Mouse (Mus musculus): ENCODE data around the gene Ctnnd2. TPM values are rescaled to one million over a fixed set of nuclear protein-coding genes. Genes with fewer than 3 reads are reported as not detected.
A peak's percentile ranks its signal among the peaks of the same experiment; 100 is the strongest.

The Ctnnd2 gene
- polyA plus RNA-seq, 1 experiment from 2014 or later: 1.6 TPM

DNA sequence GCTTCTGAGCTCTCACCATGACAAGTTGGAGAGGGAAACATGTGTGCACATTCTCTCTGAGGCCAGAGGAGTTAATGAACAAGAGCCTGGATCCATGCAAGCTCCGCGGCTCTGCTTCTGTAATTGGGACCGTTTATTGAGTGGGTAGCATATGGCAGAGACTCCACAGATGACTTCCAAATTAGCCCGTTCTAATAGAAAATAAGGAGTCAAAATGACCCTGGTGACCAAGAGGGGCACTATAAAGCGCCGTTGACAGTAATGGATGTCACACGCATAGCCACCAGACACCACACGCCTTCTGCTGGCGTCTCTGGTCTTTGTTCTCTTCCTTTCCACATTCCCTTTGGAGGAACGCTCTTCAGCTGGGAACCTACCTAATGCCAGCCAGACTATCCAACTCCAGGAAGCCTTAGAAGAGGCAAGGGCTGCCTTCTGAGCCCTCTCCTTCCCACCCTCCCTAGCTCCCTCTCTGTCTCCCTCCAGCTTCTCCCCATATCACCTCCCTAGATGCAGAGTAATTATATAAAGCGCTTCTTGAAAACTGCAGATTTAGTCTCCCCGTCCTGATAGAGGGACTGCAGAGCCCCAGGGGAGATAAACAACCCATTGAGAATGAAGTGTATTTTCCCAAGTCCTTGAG, 712.4 kb downstream of the Ctnnd2 start:
- Histone ChIP-seq H3K36me3 (no peaks in the 10 kb centered on the region), H3K4me1 (no peaks in the 10 kb centered on the region), H3K4me3 (no peak overlapping the region), H3K27me3 (ENCODE audit: low read depth, poor library complexity, severe bottlenecking) (no peaks in the 10 kb centered on the region), H3K27ac (no peak overlapping the region), H3K9me3 (replicated peaks) (no peaks in the 10 kb centered on the region)
- 69% methylated on average over 12 of the region's 12 CpGs for WGBS
- DNase-seq (ENCODE audit: low spot score): no peak

DNA sequence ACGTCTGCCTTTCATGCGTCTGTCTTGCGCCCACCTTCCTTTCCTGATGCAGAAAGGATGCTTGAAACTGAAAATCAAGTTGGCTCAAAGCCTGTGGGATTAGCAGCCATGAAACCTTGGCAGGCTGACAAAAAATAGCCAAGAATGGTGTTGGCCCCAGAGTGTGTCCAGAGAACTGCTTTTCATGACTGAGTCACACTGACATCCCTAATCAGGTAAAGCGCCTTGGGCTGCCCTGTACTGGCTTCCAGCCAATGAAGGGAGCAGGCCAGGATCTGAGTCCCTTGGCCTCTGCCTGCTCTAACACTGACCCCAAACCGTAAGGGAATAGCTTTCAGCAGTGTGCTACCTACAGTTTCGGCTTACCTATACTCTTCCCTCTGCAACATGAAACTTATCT, 713.0 kb downstream of the Ctnnd2 start:
- Histone ChIP-seq H3K9me3 (replicated peaks) (no peaks in the 10 kb centered on the region), H3K36me3 (no peaks in the 10 kb centered on the region), H3K4me1 (no peaks in the 10 kb centered on the region), H3K27ac (no peak overlapping the region), H3K4me3 (no peak overlapping the region), H3K27me3 (ENCODE audit: low read depth, poor library complexity, severe bottlenecking) (no peaks in the 10 kb centered on the region)
- WGBS: 86% methylated on average over 6 of the region's 6 CpGs
- DNase-seq (ENCODE audit: low spot score): no peak

DNA sequence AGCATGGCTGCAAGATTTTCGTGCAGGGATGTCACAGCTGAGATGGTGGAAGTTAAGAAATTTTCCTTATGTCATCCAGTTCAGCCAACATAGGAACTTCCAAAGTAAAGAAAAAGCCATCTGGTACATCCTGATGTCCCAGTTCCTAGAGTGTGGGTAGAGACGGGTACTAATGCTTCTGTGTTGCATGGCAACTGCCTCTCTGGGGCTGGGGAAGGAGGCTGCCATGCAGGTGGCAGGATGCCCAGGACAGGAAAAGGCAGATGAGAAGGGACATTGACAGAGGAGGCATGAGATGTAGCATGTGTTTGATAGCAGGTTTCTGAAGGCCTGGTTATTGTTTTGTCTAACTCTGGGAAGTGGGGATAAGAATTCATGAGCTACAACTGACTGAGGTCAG, 715.2 kb downstream of the Ctnnd2 start:
- DNase-seq (ENCODE audit: low spot score): no peak
- no peaks in the 10 kb centered on the region for H3K27me3 ChIP-seq (ENCODE audit: low read depth, poor library complexity, severe bottlenecking)
- no peak overlapping the region for H3K4me3 ChIP-seq
- H3K27ac ChIP-seq: no peak overlapping the region
- no peaks in the 10 kb centered on the region for H3K4me1 ChIP-seq
- H3K9me3 ChIP-seq (replicated peaks): no peaks in the 10 kb centered on the region
- H3K36me3 ChIP-seq: no peaks in the 10 kb centered on the region
- WGBS: 77% methylated on average over 2 of the region's 2 CpGs

DNA sequence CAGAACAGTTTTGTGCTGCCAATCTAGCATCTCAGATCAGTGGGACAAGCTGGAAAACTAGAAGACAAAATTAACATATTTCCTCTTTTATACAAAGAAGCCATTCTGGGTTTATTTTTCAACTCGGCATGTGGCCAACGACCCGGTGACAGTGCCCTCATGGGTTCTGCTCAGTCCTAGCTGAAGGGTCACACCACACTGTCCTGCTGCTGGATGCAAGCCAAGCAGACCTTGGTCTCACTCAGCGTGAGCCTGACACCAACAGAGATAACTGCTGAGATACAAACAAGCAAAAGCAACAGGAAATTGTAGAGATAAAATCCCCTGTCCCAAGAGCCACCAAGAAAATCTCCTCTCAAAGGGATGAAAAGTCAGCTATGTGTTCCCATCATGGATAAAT, 719.6 kb downstream of the Ctnnd2 start:
- H3K27ac ChIP-seq: no peak overlapping the region
- no peaks in the 10 kb centered on the region for H3K36me3 ChIP-seq
- 69% methylated on average over 4 of the region's 4 CpGs for WGBS
- no peaks in the 10 kb centered on the region for H3K27me3 ChIP-seq (ENCODE audit: low read depth, poor library complexity, severe bottlenecking)
- no peak for DNase-seq (ENCODE audit: low spot score)
- no peaks in the 10 kb centered on the region for H3K9me3 ChIP-seq (replicated peaks)
- no peaks in the 10 kb centered on the region for H3K4me1 ChIP-seq
- no peak overlapping the region for H3K4me3 ChIP-seq

DNA sequence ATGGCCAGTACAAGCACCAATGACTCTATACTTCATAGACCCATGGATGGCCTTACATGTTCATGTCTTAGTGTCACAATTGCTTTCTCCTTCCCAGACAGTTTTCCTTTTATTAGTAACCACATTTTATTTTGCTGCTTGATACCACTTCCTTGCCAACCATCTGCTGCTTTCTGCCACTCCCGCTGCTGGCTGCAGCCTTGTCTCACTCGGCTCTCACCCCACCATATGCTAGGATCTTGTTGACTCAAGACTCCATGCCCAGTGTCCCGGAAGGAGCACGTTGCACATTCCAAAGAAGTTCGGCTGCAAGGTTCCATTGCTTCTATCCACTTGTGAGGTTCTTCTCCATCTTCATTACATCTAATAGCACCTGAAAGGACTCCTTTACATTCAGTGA, 722.7 kb downstream of the Ctnnd2 start:
- no peak overlapping the region for H3K27ac ChIP-seq
- DNase-seq (ENCODE audit: low spot score): no peak
- no peaks in the 10 kb centered on the region for H3K9me3 ChIP-seq (replicated peaks)
- no peak overlapping the region for H3K4me3 ChIP-seq
- no peaks in the 10 kb centered on the region for H3K4me1 ChIP-seq
- H3K36me3 ChIP-seq: no peaks in the 10 kb centered on the region
- 89% methylated on average over 5 of the region's 5 CpGs for WGBS
- no peaks in the 10 kb centered on the region for H3K27me3 ChIP-seq (ENCODE audit: low read depth, poor library complexity, severe bottlenecking)

DNA sequence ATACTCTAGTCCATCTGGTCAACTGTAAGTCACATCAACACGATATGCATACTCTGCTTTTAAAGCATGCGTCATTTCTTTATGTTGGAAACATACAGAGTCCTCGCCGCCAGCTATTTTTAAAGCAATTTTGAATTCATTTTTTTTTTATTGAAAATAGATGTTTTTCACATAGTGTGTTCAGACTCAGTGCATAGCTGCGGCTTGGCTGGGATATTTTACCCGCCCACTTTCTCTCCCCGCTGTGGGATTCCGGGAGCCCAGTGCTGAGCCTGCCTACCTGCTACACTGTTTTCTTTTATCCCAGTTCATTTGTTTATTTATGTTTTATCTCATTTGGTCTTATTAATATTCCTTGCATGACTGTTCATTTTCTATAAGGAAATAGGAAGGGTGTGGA, 724.9 kb downstream of the Ctnnd2 start:
- no peak overlapping the region for H3K4me3 ChIP-seq
- no peaks in the 10 kb centered on the region for H3K27me3 ChIP-seq (ENCODE audit: low read depth, poor library complexity, severe bottlenecking)
- DNase-seq (ENCODE audit: low spot score): no peak
- no peaks in the 10 kb centered on the region for H3K36me3 ChIP-seq
- 92% methylated on average over 8 of the region's 8 CpGs for WGBS
- no peaks in the 10 kb centered on the region for H3K9me3 ChIP-seq (replicated peaks)
- no peaks in the 10 kb centered on the region for H3K4me1 ChIP-seq
- H3K27ac ChIP-seq: no peak overlapping the region

DNA sequence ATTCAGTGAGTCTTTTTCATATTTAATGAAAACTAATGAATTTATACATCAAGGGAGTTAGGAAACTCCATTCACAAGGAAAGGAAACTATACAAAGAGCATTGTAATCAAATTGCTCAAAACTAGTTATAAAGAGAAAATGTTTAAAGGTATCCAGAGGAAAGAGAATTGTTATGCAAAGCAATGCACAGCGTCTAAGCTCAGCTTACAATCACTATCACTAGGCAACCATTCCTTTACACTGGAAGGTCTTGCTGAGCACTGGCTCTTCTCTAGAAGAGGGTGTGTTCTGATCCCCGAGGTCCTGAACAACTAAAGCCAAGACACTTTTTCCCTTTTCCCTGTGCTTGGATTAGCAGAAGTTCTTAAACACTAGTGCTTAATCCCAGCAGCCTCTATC, 735.6 kb downstream of the Ctnnd2 start:
- no peak overlapping the region for H3K27ac ChIP-seq
- H3K4me3 ChIP-seq: no peak overlapping the region
- DNase-seq (ENCODE audit: low spot score): no peak
- H3K36me3 ChIP-seq: no peaks in the 10 kb centered on the region
- no peaks in the 10 kb centered on the region for H3K27me3 ChIP-seq (ENCODE audit: low read depth, poor library complexity, severe bottlenecking)
- 48% methylated on average over 2 of the region's 2 CpGs for WGBS
- H3K9me3 ChIP-seq (replicated peaks): no peaks in the 10 kb centered on the region
- H3K4me1 ChIP-seq: no peaks in the 10 kb centered on the region

DNA sequence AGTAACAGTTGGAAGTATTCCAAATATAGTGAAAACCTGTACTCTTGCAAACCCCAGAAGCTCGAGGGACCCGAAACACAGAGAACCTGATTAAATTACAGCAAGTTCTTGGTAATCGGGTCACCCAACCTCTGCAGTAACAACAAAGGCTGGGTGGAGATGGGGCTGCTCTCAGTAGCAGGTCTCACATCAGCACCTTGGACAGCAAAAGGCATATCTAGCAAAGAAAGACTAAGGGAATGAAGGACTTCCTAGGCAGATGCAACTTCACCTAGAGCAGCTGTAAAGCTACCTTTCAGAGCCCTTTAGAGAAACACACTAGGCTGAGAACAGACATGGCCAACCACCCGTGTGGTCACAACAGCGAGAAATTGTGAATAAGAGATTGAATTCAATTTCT, 741.0 kb downstream of the Ctnnd2 start:
- H3K4me3 ChIP-seq: no peak overlapping the region
- H3K9me3 ChIP-seq (replicated peaks): no peaks in the 10 kb centered on the region
- DNase-seq (ENCODE audit: low spot score): peak; percentile 36
- no peak overlapping the region for H3K27ac ChIP-seq
- H3K36me3 ChIP-seq: no peaks in the 10 kb centered on the region
- no peaks in the 10 kb centered on the region for H3K27me3 ChIP-seq (ENCODE audit: low read depth, poor library complexity, severe bottlenecking)
- no peaks in the 10 kb centered on the region for H3K4me1 ChIP-seq
- WGBS: 84% methylated on average over 5 of the region's 5 CpGs

DNA sequence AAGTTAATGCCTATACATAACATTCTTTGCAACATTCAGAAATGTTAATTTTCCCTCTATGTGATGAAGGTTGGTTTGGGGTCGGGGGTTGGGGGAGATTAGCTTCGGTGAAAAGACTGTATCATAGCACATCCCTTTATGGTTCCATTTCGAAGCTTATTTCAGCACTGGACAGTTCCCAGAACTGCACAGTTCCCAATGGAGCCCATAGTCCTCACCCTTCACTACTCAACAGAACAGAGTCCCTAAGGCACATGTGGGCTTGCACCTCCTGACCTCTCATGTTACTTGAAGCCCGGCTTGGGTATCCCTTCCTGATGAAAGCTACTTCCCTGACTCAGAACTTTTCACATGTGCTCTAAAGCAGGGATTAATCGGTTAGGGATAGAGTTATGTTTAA, 753.4 kb downstream of the Ctnnd2 start:
- Histone ChIP-seq H3K4me1 (no peaks in the 10 kb centered on the region), H3K4me3 (no peak overlapping the region), H3K27ac (no peak overlapping the region), H3K9me3 (replicated peaks) (no peaks in the 10 kb centered on the region), H3K27me3 (ENCODE audit: low read depth, poor library complexity, severe bottlenecking) (no peaks in the 10 kb centered on the region), H3K36me3 (no peaks in the 10 kb centered on the region)
- no peak for DNase-seq (ENCODE audit: low spot score)
- 77% methylated on average over 5 of the region's 5 CpGs for WGBS

DNA sequence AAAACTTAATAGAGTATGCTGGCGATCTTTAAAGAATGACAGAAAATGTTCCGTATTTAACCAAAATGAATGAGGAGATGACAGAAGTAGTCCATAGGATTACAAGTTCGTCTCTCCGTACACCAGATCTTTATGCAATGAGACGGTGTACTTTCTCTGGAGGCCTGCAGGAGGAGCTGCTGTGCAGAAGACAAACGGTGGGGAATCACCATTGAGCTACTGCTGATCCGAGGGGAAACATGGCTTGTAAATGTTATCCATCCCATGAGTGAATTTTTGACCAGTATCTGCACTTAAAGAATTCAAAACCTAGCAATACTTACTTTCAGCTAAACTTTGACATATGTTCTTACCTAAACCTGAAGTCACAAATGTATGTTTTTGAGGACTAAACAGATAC, 755.2 kb downstream of the Ctnnd2 start:
- no peaks in the 10 kb centered on the region for H3K27me3 ChIP-seq (ENCODE audit: low read depth, poor library complexity, severe bottlenecking)
- H3K27ac ChIP-seq: no peak overlapping the region
- H3K4me1 ChIP-seq: no peaks in the 10 kb centered on the region
- DNase-seq (ENCODE audit: low spot score): no peak
- H3K9me3 ChIP-seq (replicated peaks): no peaks in the 10 kb centered on the region
- no peaks in the 10 kb centered on the region for H3K36me3 ChIP-seq
- H3K4me3 ChIP-seq: no peak overlapping the region
- WGBS: 54% methylated on average over 7 of the region's 7 CpGs

DNA sequence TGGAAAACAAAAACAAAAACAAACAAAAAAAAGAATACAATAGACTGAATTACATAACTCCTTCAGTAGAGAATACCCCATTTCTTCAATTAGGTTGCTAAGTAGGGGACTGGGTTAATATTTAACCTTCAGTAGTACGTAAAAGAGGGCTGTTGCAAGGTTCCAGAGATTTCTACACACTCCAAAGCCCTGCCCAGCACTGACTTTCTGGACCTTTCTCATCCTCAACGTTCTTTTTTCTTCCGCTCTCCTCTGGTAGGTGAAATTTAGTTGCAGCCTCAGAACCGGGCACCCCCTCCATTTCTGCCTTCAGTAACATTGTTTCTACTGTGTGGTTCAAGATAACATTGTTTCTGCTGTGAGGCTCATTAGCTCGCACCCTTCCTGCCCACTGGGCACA, 759.5 kb downstream of the Ctnnd2 start:
- no peak for DNase-seq (ENCODE audit: low spot score)
- Histone ChIP-seq H3K27ac (no peak overlapping the region), H3K27me3 (ENCODE audit: low read depth, poor library complexity, severe bottlenecking) (no peaks in the 10 kb centered on the region), H3K36me3 (no peaks in the 10 kb centered on the region), H3K9me3 (replicated peaks) (no peaks in the 10 kb centered on the region), H3K4me1 (no peaks in the 10 kb centered on the region), H3K4me3 (no peak overlapping the region)
- 93% methylated on average over 5 of the region's 5 CpGs for WGBS

DNA sequence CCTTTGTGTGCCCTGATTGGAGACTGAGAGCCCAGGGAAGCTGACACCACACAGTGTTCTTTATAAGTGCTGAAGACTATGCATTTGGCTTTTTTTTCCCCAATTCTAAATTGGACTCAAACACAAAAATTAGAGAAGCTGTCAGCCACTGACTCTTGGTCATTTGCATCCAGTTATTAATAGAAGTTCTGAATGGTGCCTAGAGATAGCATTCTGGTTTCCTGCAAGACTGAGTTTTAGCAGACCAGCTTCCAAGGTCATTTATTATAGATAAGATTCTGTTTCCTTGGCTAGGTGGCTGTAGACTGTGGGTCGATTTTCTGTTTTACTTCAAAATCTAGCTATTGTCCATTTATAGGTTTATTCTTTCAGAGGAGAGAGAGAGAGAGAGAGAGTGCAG, 773.5 kb downstream of the Ctnnd2 start:
- no peaks in the 10 kb centered on the region for H3K36me3 ChIP-seq
- no peak overlapping the region for H3K4me3 ChIP-seq
- no peaks in the 10 kb centered on the region for H3K9me3 ChIP-seq (replicated peaks)
- DNase-seq (ENCODE audit: low spot score): no peak
- H3K27me3 ChIP-seq (ENCODE audit: low read depth, poor library complexity, severe bottlenecking): no peaks in the 10 kb centered on the region
- no peaks in the 10 kb centered on the region for H3K4me1 ChIP-seq
- no peak overlapping the region for H3K27ac ChIP-seq
- 76% methylated on average over 1 of the region's 1 CpGs for WGBS

DNA sequence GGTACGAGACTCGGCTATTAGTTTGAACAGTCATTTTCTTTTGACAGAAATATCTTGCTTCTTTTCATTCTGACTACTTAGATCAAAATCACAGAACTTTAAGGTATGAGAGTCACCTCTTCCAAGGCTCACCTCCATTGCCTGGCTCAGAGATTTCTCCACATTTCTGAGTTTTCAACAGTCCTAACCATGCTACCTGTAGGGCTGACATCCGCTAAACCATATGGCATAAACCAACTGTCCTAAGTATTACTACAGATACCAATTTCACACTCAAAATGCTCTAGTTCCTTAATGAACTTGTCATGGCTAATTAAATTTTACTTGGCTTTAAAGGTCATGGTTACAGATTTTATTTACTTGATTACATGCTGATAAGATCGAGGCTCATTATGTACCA, 786.1 kb downstream of the Ctnnd2 start:
- Histone ChIP-seq H3K4me3 (no peak overlapping the region), H3K9me3 (replicated peaks) (no peaks in the 10 kb centered on the region), H3K27me3 (ENCODE audit: low read depth, poor library complexity, severe bottlenecking) (no peaks in the 10 kb centered on the region), H3K4me1 (no peaks in the 10 kb centered on the region), H3K27ac (no peak overlapping the region), H3K36me3 (no peaks in the 10 kb centered on the region)
- no peak for DNase-seq (ENCODE audit: low spot score)
- WGBS: 92% methylated on average over 4 of the region's 4 CpGs

DNA sequence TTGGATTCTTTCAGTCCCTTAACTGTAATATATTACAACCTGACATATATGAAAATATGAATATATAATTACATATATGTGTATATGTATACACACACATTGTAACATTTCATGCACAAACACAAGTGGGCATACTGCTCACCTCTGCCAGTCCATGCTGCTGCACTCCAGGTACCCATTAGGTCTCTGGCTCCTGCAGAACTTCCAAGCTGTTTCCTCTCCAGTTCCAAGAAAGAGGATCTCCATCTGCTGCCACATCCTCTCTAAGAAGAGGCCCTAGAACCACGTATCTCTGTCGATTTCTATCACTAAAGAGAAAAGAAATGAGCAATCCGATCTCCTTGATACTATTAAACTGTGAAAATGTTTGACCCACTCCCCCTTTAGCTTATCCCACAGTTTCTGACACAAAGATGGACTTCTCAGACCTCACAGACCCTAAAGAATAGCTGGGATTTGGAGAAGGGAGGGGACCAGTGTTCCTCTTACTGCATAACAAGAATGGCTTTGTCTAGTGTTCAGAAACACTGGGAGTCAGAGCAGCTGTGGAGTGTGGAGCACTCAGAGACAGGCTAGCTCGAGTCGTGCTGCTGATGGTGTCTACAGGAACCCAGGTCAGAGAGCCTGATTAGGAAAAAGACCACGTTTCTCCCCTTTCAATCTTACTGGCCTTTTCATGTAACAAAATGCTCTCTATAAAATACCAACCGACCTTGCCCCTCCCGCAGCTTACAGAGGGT, 790.2 kb downstream of the Ctnnd2 start:
- H3K4me3 ChIP-seq: no peak overlapping the region
- WGBS: 89% methylated on average over 8 of the region's 8 CpGs
- DNase-seq (ENCODE audit: low spot score): no peak

More for the DNA sequence above, 790.2 kb downstream of the Ctnnd2 start:
- Histone ChIP-seq H3K9me3 (replicated peaks) (no peaks in the 10 kb centered on the region), H3K4me1 (peaks cover 13% of the 10 kb centered on the region), H3K36me3 (no peaks in the 10 kb centered on the region), H3K27ac (no peak overlapping the region), H3K27me3 (ENCODE audit: low read depth, poor library complexity, severe bottlenecking) (no peaks in the 10 kb centered on the region)

All from limb, embryonic 10.5 days (tissue).